Mouse (Mus musculus): ENCODE results near the gene Inka1.

DNA sequence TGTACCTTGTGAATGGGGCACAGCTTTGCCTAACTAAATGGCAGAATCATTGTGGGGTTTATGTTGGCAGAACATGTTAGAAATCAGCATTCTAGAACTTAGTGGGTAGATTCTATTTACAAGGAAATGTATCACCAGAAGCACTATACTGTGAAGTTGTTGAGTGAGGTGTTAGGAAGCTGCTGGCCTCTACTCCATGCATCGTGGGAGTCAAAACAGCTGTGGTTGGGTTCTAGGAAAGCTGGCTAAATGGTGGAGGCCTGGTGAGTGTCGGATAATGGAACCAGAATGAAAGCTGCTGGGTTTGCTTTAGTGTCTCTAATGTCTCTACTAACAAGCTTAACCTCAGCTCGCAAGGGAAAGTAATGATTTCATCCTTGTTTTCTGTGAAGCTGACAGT lies 31.4 kb upstream of the Inka1 start:
- TF ChIP-seq CTCF (IDR thresholded peaks at IDR 0.05; ENCODE audit: low read depth) (no peak), EP300 (IDR thresholded peaks at IDR 0.05; ENCODE audit: low read depth) (no peak)

All from liver, postnatal 0 days (tissue).